Mouse (Mus musculus) liver, embryonic 13.5 days (tissue): ENCODE results near the gene Prokr1. TPM values are rescaled to one million over a fixed set of nuclear protein-coding genes. Genes with fewer than 3 reads are reported as not detected.
A peak's percentile ranks its signal among the peaks of the same experiment; 100 is the strongest.

ENCODE experiments used
- ATAC-seq: fragments of 200-750 bp; cut with Nextera tagmentation; 2 replicates; pipeline ENCODE4 v1.8.0; 2017; ENCODE audit warnings: low read depth, mild to moderate bottlenecking, moderate number of reproducible peaks, moderate library complexity
- DNase-seq: peaks from one replicate; pipeline ENCODE4 v3.0.0; 2022
- H3K27ac ChIP-seq: fragments of 300-500 bp; sonication (generic); 2 replicates; pipeline ENCODE4 v1.5.1; 2015; ENCODE audit warnings: moderate library complexity, mild to moderate bottlenecking, inconsistent platforms
- H3K27me3 ChIP-seq: fragments of 300-500 bp; sonication (generic); 2 replicates; pipeline ENCODE4 v1.6.1; 2015; ENCODE audit warnings: mild to moderate bottlenecking, inconsistent platforms
- H3K36me3 ChIP-seq: fragments of 300-500 bp; sonication (generic); 2 replicates; pipeline ENCODE4 v1.6.1; 2015; ENCODE audit warnings: mild to moderate bottlenecking, inconsistent platforms
- H3K4me1 ChIP-seq: fragments of 300-500 bp; sonication (generic); replicated peaks from 2 replicates; pipeline ENCODE4 v1.6.1; 2015; ENCODE audit warnings: inconsistent platforms
- H3K4me2 ChIP-seq: fragments of 300-500 bp; sonication (generic); 2 replicates; pipeline ENCODE4 v1.6.1; 2015; ENCODE audit warnings: inconsistent platforms, mild to moderate bottlenecking, moderate library complexity
- H3K4me3 ChIP-seq: fragments of 300-500 bp; sonication (generic); replicated peaks from 2 replicates; pipeline ENCODE4 v1.5.1; 2015; ENCODE audit warnings: mild to moderate bottlenecking, inconsistent platforms
- H3K9ac ChIP-seq: fragments of 300-500 bp; sonication (generic); 2 replicates; pipeline ENCODE4 v1.6.1; 2015; ENCODE audit warnings: mild to moderate bottlenecking, inconsistent platforms
- H3K9me3 ChIP-seq: fragments of 300-500 bp; sonication (generic); replicated peaks from 2 replicates; pipeline ENCODE4 v1.6.1; 2016; ENCODE audit warnings: inconsistent platforms
- WGBS: fragments of 180-500 bp; shearing (Covaris S2); methylation state at CpG from one replicate; pipeline ENCODE4 v1.1.7; 2015; ENCODE audit not compliant: insufficient replicate concordance; 5-methylcytosine and 5-hydroxymethylcytosine counted together
- polyA plus RNA-seq: library from polyadenylated mRNA; unstranded; fragments of >200 nt; fragmentation: Nextera tagmentation; extraction: Ambion mirVana; gene quantifications from 2 replicates; pipeline ENCODE4 v1.2.1, GENCODE M21; 2015

Gene Prokr1
- polyA plus RNA-seq, 1 experiment from 2014 or later, result 4.9 TPM

DNA sequence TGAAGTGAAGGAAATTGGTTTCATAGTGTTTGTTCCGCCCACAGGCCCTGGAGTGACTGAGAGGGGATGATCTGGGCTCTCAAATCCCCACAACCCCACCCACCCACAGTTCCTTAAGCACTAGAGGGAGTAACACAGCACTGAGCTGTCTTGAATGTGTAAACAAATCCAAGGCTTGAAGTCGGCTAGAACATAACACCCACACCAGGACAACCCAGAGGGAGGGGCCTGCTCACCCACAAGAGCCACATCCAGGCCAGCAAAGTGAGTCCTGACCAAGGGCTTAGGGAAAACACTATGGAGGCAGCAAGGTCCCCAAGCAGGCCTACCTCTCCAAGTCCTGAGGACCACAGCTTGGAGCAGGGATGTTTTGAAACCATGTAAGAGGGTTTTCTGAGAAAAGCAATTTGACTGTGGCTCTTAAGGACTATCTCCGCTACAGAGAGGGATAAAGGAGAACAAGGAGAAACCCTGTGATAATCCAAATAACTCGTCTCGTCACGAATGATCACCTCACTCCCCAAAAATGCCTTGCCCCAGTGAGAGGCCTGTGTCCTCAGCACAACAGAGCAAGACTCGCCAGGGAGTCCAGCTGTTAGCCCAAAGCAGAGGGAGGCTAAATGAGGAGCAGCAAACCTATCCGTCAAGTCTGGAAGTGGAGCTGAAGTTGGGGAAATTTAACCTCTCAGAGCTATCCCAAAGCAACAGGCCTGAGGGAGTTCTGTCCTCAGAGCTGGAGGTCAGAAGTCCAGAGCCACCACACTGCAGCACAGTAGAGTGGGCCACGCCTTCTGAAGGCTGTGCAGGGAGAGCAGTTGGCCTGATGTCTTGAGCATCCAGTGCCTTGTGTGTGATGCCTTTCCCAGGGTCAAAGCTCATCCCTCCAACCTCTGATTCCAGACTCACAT is 22.6 kb downstream of the Prokr1 start:
- 44% methylated on average over 9 of the region's 9 CpGs for WGBS

GRCm38 (mm10) chr6:87565166-87565565 is 25.4 kb downstream of the Prokr1 start:
- Histone ChIP-seq H3K4me2 (no peak overlapping the region), H3K4me3 (no peak overlapping the region), H3K4me1 (0 out of 2 replicates have a peak, but pooled peaks cover 4% of the 10 kb centered on the region), H3K9me3 (no peaks in the 10 kb centered on the region), H3K36me3 (no peaks in the 10 kb centered on the region), H3K27me3 (peaks cover 31% of the 10 kb centered on the region), H3K27ac (no peak overlapping the region), H3K9ac (no peak overlapping the region)
- no peak for DNase-seq
- whole genome bisulfite sequencing, result 65% methylated on average over 5 of the region's 5 CpGs
- no peak for ATAC-seq

More for the DNA sequence above, 22.6 kb downstream of the Prokr1 start:
- no peak for ATAC-seq
- no peak for DNase-seq
- Histone ChIP-seq H3K9ac (no peak overlapping the region), H3K27ac (no peak overlapping the region), H3K4me3 (no peak overlapping the region), H3K9me3 (no peaks in the 10 kb centered on the region), H3K4me2 (no peak overlapping the region), H3K36me3 (no peaks in the 10 kb centered on the region), H3K27me3 (peaks cover 28% of the 10 kb centered on the region), H3K4me1 (0 out of 2 replicates have a peak, but pooled peaks cover 4% of the 10 kb centered on the region)

DNA sequence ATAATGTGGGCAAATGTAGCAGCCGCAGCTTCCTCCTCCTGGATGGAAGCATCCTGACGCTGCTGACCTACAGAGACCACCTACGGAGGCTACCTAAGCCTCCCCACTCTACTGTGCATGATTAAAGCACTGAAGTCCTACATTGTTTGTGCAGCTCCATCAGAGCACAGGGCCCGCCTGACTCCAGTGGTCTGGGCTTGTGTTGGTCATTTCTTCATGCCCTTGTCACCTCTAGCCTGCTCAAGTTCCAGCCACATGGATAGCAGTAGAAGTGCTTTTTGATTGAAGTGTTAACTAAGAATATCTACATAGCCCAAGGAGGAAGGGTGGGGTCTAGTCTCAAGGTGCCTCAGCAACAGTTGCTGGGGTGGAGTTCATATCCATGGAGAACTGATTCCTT is 26.2 kb downstream of the Prokr1 start:
- WGBS, result 71% methylated on average over 4 of the region's 4 CpGs
- Histone ChIP-seq H3K4me2 (no peak overlapping the region), H3K36me3 (no peaks in the 10 kb centered on the region), H3K9me3 (no peaks in the 10 kb centered on the region), H3K9ac (no peak overlapping the region), H3K27me3 (peaks cover 26% of the 10 kb centered on the region), H3K4me3 (no peak overlapping the region), H3K27ac (no peak overlapping the region), H3K4me1 (0 out of 2 replicates have a peak, but pooled peaks cover 4% of the 10 kb centered on the region)
- no peak for DNase-seq
- ATAC-seq, result no peak

GRCm38 (mm10) chr6:87553724-87554123 is 36.8 kb downstream of the Prokr1 start:
- no peak for ATAC-seq
- WGBS, result 53% methylated on average over 3 of the region's 3 CpGs
- no peak for DNase-seq

GRCm38 (mm10) chr6:87552054-87552807 is 38.3 kb downstream of the Prokr1 start:
- 26% methylated on average over 7 of the region's 7 CpGs for WGBS
- Histone ChIP-seq H3K27me3 (peaks cover 10% of the 10 kb centered on the region), H3K4me2 (no peak overlapping the region), H3K9ac (no peak overlapping the region), H3K9me3 (no peaks in the 10 kb centered on the region), H3K4me1 (no peaks in the 10 kb centered on the region), H3K4me3 (no peak overlapping the region), H3K36me3 (no peaks in the 10 kb centered on the region), H3K27ac (no peak overlapping the region)
- ATAC-seq (no peak), DNase-seq (no peak)

More at GRCm38 (mm10) chr6:87553724-87554123, 36.8 kb downstream of the Prokr1 start:
- peaks cover 10% of the 10 kb centered on the region for H3K27me3 ChIP-seq
- H3K4me2 ChIP-seq, result no peak overlapping the region
- H3K27ac ChIP-seq, result no peak overlapping the region
- no peak overlapping the region for H3K4me3 ChIP-seq
- no peaks in the 10 kb centered on the region for H3K36me3 ChIP-seq
- H3K4me1 ChIP-seq, result no peaks in the 10 kb centered on the region
- H3K9ac ChIP-seq, result no peak overlapping the region
- H3K9me3 ChIP-seq, result no peaks in the 10 kb centered on the region

DNA sequence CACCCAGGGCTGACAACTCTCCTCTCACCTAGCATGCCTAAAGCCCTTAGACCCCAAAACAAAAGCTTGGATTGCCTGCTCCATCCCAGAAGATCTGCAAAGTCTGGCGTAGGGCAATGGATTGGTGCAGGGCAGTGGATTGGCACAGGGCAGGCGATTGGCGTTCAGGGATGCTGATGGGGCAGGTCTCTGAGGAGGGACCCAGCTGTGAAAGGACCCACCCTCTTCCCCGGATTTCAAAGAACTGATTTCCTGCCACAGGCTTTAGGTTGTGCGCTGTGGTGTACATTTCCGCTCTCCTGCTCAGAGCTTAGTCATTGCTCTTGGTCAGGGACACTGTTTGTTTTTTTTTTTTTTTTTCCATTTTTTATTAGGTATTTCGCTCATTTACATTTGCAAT is 42.7 kb downstream of the Prokr1 start:
- Histone ChIP-seq H3K27ac (no peak overlapping the region), H3K4me3 (no peak overlapping the region), H3K9me3 (no peaks in the 10 kb centered on the region), H3K4me1 (peaks cover under 1% of the 10 kb centered on the region), H3K4me2 (no peak overlapping the region), H3K27me3 (peaks cover 27% of the 10 kb centered on the region), H3K36me3 (no peaks in the 10 kb centered on the region), H3K9ac (no peak overlapping the region)
- WGBS, result 55% methylated on average over 7 of the region's 7 CpGs
- ATAC-seq, result no peak
- no peak for DNase-seq

DNA sequence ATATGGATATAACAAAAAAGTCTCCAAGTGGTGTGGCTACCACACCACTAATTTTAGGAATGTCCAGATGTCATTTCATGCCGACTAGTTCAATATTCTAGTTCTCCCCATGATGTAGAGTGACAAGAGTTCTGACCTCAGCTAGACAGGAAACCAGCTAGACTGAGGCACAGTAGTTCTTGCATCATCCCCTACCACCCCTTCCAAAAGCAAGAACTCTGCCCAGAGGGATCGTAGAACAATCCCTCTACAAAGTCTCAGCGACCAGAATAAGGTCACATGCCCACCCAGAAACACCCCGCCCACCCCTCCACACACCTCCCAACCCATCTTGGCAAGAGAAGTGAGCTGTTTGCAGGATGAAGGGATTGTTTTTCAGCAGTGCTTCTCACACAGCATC is 43.1 kb downstream of the Prokr1 start:
- DNase-seq (no peak), ATAC-seq (no peak)
- no peaks in the 10 kb centered on the region for H3K36me3 ChIP-seq
- 41% methylated on average over 4 of the region's 4 CpGs for WGBS
- H3K4me1 ChIP-seq, result peaks cover 5% of the 10 kb centered on the region
- peaks cover 29% of the 10 kb centered on the region for H3K27me3 ChIP-seq
- H3K4me2 ChIP-seq, result no peak overlapping the region
- H3K9ac ChIP-seq, result no peak overlapping the region
- H3K4me3 ChIP-seq, result no peak overlapping the region
- no peak overlapping the region for H3K27ac ChIP-seq
- no peaks in the 10 kb centered on the region for H3K9me3 ChIP-seq

DNA sequence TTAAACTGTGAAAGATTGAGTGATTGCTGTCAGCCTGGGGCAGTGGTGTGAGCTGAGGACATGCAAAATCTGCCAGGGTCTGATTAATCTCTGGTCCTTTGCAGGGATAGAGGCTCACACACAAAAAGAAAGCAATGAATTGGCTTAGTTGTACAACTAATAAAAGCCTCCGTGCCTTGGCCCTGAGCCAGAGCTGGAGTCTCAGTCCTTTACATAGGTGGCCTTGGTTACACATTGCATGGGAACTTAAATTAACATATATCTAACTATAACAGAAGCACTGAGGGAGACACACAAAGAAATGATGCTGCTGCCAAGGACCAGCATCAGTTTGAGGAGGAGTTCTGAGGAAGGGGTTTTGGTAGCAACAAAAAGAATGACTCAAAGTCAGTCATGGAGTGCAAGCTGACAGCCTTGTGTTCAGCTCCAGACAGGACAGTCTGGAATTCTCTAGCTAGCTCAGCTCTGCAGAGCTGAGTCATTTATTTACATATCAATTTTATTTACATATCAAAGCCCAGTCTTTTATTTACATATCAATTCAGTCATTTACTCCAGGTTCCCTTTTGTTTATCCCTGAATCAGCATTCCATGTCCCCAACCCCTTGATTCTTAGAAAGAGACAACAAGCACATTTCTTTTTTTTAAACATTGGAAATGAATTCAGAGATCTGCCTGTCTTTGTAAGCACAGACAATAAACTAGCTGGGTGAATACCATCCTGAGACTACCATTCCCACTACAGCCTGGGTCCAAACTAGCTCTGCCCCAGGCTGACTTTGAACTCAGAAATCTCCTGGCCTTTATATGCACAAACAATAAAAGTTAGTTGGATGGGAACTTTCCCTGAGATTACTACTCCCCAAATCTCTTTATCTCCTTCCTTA is 45.0 kb downstream of the Prokr1 start:
- Histone ChIP-seq H3K9ac (no peak overlapping the region), H3K9me3 (no peaks in the 10 kb centered on the region), H3K27me3 (peaks cover 34% of the 10 kb centered on the region), H3K36me3 (no peaks in the 10 kb centered on the region), H3K4me2 (no peak overlapping the region), H3K4me3 (no peak overlapping the region), H3K4me1 (peaks cover 20% of the 10 kb centered on the region), H3K27ac (no peak overlapping the region)
- 53% methylated on average over 1 of the region's 1 CpGs for WGBS
- DNase-seq (no peak), ATAC-seq (no peak)

DNA sequence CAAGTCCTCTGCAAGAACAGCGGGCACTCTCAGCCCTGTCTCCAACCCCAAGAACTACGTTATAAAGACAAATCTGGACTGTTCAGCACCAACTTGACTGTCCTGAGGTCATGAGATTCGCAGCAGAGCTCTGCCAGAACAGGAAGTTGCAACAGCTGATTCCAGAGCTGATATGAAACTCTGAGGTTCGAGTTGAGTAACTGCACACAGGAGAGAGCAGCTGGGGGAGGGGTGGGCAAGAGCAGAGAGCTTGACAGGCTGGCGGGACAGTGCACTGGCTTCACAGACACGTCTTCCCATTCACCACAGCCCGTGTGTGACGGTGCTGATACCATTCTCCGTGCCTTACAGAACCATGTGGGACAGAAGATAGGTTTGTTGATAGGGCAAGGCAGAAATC is 48.5 kb downstream of the Prokr1 start:
- Histone ChIP-seq H3K27ac (0 out of 2 replicates have a peak overlapping the region, but pooled peaks have one; percentile 20), H3K9me3 (no peaks in the 10 kb centered on the region), H3K36me3 (no peaks in the 10 kb centered on the region), H3K4me3 (no peak overlapping the region; the same call in 1 of the 2 replicates), H3K4me1 (peaks cover 20% of the 10 kb centered on the region), H3K27me3 (peaks cover 69% of the 10 kb centered on the region), H3K9ac (0 out of 2 replicates have a peak overlapping the region, but pooled peaks have one; percentile 8), H3K4me2 (peak overlapping the region; percentile 42)
- DNase-seq, result peak; percentile 59
- 4% methylated on average over 9 of the region's 9 CpGs for WGBS
- ATAC-seq, result peak; percentile 92

DNA sequence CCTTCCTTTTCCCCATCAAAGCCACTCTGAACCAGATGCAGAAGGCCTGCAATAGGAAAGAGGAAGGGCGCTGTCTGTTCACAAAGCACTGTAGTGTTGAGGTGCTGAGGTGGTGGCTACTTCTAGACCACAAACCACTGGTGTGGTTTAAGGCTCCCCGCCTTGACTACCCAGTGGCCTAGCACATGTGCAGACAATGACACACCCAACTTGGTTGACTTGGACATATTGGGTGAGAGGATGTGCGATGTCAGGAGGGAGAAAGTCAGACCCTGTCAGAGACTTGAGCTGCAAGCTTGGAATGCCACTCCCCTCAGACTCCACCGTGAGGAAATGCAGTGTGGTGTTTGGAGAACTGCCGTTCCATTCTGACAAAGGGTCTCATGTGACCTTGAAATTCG is 49.4 kb downstream of the Prokr1 start:
- peaks cover 77% of the 10 kb centered on the region for H3K27me3 ChIP-seq
- no peaks in the 10 kb centered on the region for H3K9me3 ChIP-seq
- H3K36me3 ChIP-seq, result no peaks in the 10 kb centered on the region
- WGBS, result 17% methylated on average over 6 of the region's 6 CpGs
- no peak overlapping the region for H3K9ac ChIP-seq
- no peak for DNase-seq
- H3K4me2 ChIP-seq, result no peak overlapping the region
- H3K4me3 ChIP-seq, result no peak overlapping the region
- H3K27ac ChIP-seq, result no peak overlapping the region
- no peak for ATAC-seq
- peaks cover 20% of the 10 kb centered on the region for H3K4me1 ChIP-seq
